Mouse (Mus musculus): ENCODE data around the gene Ccdc33. TPM values are rescaled to one million over a fixed set of nuclear protein-coding genes. Genes with fewer than 3 reads are reported as not detected.

Ccdc33 gene
- total RNA-seq, 4 experiments from 2014 or later: 0.87 to 2.0 (median 1.3) TPM

GRCm38 (mm10) chr9:57986293-57986692, 132.3 kb downstream of the Ccdc33 start:
- no peak for DNase-seq (ENCODE audit: low spot score in 2 of 2)

- peak; percentile 70 to 75 for DNase-seq (ENCODE audit: low spot score in 2 of 2)
Observed at GRCm38 (mm10) chr9:57985304-57985703, 133.3 kb downstream of the Ccdc33 start.

- DNase-seq (ENCODE audit: low spot score in 2 of 2): no peak
Observed at GRCm38 (mm10) chr9:57980570-57980969, 138.1 kb downstream of the Ccdc33 start.

GRCm38 (mm10) chr9:57978858-57979257, 139.8 kb downstream of the Ccdc33 start:
- no peak for DNase-seq (ENCODE audit: low spot score in 2 of 2)

Other genes with a start within 250 kb of the Ccdc33 start
- 100 to 1,000 TPM in 2 of 4 experiments, 10 to 100 TPM in 2; 94.6 to 102 (median 98.2) TPM for gene Ubl7, start 207.8 kb downstream of the Ccdc33 start, total RNA-seq (2022)
- gene Sema7a, start 178.7 kb downstream of the Ccdc33 start, total RNA-seq (2022): 100 to 1,000 TPM in 1 of 4 experiments, 10 to 100 TPM in 3; 91.0 to 102 (median 94.4) TPM
- gene Cyp11a1, start 112.4 kb downstream of the Ccdc33 start, total RNA-seq (2022): 1 to 10 TPM; 2.4 to 4.6 (median 3.1) TPM
- 10 to 100 TPM; 17.0 to 22.6 (median 18.2) TPM for gene Stra6, start 55.0 kb downstream of the Ccdc33 start, total RNA-seq (2022)
- 10 to 100 TPM; 12.8 to 17.1 (median 13.6) TPM for gene Islr, start 85.5 kb upstream of the Ccdc33 start, total RNA-seq (2022)
- 100 to 1,000 TPM in 1 of 4 experiments, 10 to 100 TPM in 3; 92.3 to 112 (median 95.9) TPM for gene Islr2, start 85.5 kb upstream of the Ccdc33 start, total RNA-seq (2022)
- 10 to 100 TPM; 13.2 to 19.0 (median 15.6) TPM for gene Pml, start 131.0 kb upstream of the Ccdc33 start, total RNA-seq (2022)
- 10 to 100 TPM; 65.2 to 77.4 (median 75.3) TPM for gene Stoml1, start 134.3 kb upstream of the Ccdc33 start, total RNA-seq (2022)
- gene Loxl1, start 194.4 kb upstream of the Ccdc33 start, total RNA-seq (2022): 1 to 10 TPM; 2.6 to 4.2 (median 3.0) TPM